In the genomic region with DNA sequence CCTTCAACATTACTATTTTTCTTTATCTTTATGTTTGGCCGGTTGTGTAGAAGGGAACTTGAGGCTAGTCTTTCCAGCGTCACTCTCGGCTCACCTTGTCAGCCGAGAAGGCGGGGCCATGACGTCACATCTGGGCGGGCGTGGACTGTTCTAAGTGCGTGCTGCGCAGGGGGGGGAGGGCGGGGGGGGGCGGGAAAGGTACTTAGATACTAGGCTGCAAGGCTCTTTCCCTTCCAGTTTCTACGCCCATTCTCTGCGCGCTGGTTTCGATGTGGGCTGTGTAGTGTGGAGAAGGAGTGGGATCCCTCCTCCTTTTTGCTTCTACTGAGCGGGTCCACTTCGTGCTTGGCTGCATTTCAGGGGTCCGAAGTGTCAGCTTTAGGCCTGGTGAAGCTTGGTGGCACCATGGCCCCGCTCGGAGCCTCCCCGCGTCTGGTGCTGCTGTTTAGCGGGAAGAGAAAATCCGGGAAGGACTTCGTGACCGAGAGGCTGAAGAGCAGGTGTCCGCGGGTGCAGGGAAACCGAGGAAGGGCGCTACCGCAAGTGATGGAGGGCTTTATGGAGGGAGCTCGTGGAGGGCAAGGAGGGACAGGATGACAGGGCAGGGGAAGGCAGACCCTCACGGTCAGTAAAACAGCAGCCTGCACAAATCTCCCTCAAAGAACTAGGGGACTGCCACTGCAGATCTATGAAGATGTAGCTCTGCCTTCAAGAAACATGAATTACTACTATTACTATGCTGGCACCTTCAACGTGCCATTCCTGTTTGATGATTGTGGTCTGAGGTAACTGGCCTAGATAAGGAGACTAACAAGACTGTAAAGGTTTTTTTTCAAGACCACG, we compare ENCODE assay signal across 8 mouse cellular contexts. TPM values are rescaled to one million over a fixed set of nuclear protein-coding genes. Genes with fewer than 3 reads are reported as not detected.
A peak's percentile ranks its signal among the peaks of the same experiment; 100 is the strongest.
DNase-seq lines count a peak whose midpoint lies in the region; ATAC-seq and TF ChIP-seq lines count a peak whose summit lies in the region.

No protein-coding gene starts in this region.

- H3K9ac ChIP-seq in forebrain, embryonic 12.5 days: peak overlapping the region; percentile 73
- peak overlapping the region; percentile 54 for H3K9ac ChIP-seq in heart, postnatal 0 days (replicated peaks; ENCODE audit: low read depth, low read length)
- peak overlapping the region; percentile 73 for H3K9ac ChIP-seq in liver, embryonic 14.5 days (replicated peaks)
- peak overlapping the region; percentile 68 for H3K9ac ChIP-seq in stomach, embryonic 15.5 days

- H3K27ac ChIP-seq in forebrain, embryonic 12.5 days: peak overlapping the region; percentile 87
- peak overlapping the region; percentile 21 for H3K27ac ChIP-seq in heart, postnatal 0 days (ENCODE audit: low read depth)
- H3K27ac ChIP-seq in liver, embryonic 14.5 days: peak overlapping the region; percentile 54
- peak overlapping the region; percentile 89 for H3K27ac ChIP-seq in stomach, embryonic 15.5 days

- 2% methylated on average over 32 of the region's 36 CpGs for WGBS in forebrain, embryonic 12.5 days
- WGBS in heart, postnatal 0 days: under 1% methylated on average over 36 of the region's 36 CpGs
- under 1% methylated on average over 34 of the region's 36 CpGs for WGBS in liver, embryonic 14.5 days (ENCODE audit: insufficient replicate concordance)
- under 1% methylated on average over 36 of the region's 36 CpGs for WGBS in stomach, embryonic 15.5 days

- H3K4me1 ChIP-seq in E14TG2a.4 (replicated peaks; ENCODE audit: low read depth, low read length): peaks cover 59% of the 10 kb centered on the region
- peaks cover 16% of the 10 kb centered on the region for H3K4me1 ChIP-seq in forebrain, embryonic 12.5 days
- peaks cover 12% of the 10 kb centered on the region for H3K4me1 ChIP-seq in heart, postnatal 0 days (ENCODE audit: control insufficient read depth, insufficient read depth)
- peaks cover 10 to 28% of the 10 kb centered on the region in 2 experiments for H3K4me1 ChIP-seq in liver, embryonic 14.5 days (replicated peaks; ENCODE audit: control insufficient read depth in 2 of 2, insufficient read depth in 2 of 2, low read length in 1 of 2)
- H3K4me1 ChIP-seq in stomach, embryonic 15.5 days: peaks cover 14% of the 10 kb centered on the region

- peak; percentile 93 for DNase-seq in c-Kit-positive CD71-positive TER-119-negative erythroid progenitor cells, embryonic 14.5 days (ENCODE audit: low read depth)
- DNase-seq in heart, postnatal 0 days (ENCODE audit: low spot score): peak; percentile 74
- peak; percentile 95 to 98 for DNase-seq in kidney, postnatal 36 days
- peak; percentile 89 to 91 (median 90) for DNase-seq in liver, embryonic 14.5 days (ENCODE audit: low read depth in 3 of 3, low spot score in 3 of 3)
- DNase-seq in neural tube, embryonic 10.5 days (ENCODE audit: extremely low spot score, low spot score): peak; percentile 94

- no peak for TF ChIP-seq EP300 in heart, postnatal 0 days (IDR thresholded peaks at IDR 0.05; ENCODE audit: low read depth)
- TF ChIP-seq EP300 in liver, embryonic 14.5 days (IDR thresholded peaks at IDR 0.05; ENCODE audit: low read depth): no peak

- H3K4me2 ChIP-seq in forebrain, embryonic 12.5 days: peak overlapping the region; percentile 80
- H3K4me2 ChIP-seq in heart, postnatal 0 days (ENCODE audit: low read depth, low read length): peak overlapping the region; percentile 70
- H3K4me2 ChIP-seq in liver, embryonic 14.5 days (ENCODE audit: low read depth): peak overlapping the region; percentile 68
- H3K4me2 ChIP-seq in stomach, embryonic 15.5 days: peak overlapping the region; percentile 88

- ATAC-seq in forebrain, embryonic 12.5 days (ENCODE audit: low FRiP score): peak; percentile 92
- peak; percentile 93 for ATAC-seq in heart, postnatal 0 days (ENCODE audit: insufficient read depth, low read depth)
- ATAC-seq in liver, embryonic 14.5 days (ENCODE audit: insufficient read depth): peak; percentile 90
- ATAC-seq in stomach, embryonic 15.5 days (ENCODE audit: insufficient read depth, low FRiP score, low read depth): peak; percentile 83

- H3K36me3 ChIP-seq in E14TG2a.4 (ENCODE audit: insufficient read depth, low read length): peaks cover 26% of the 10 kb centered on the region
- peaks cover 12% of the 10 kb centered on the region; the same call in 1 of the 2 replicates for H3K36me3 ChIP-seq in forebrain, embryonic 12.5 days (replicated peaks)
- H3K36me3 ChIP-seq in heart, postnatal 0 days (replicated peaks; ENCODE audit: control insufficient read depth, insufficient read depth, low read length): no peaks in the 10 kb centered on the region
- no peaks in the 10 kb centered on the region for H3K36me3 ChIP-seq in liver, embryonic 14.5 days (replicated peaks; ENCODE audit: control insufficient read depth, insufficient read depth, low read depth)
- no peaks in the 10 kb centered on the region for H3K36me3 ChIP-seq in stomach, embryonic 15.5 days

- no peak for TF ChIP-seq CTCF in E14TG2a.4 (conservative IDR thresholded peaks at IDR 0.05; ENCODE audit: low read length)
- TF ChIP-seq CTCF in heart, postnatal 0 days (IDR thresholded peaks at IDR 0.05; ENCODE audit: low read depth): no peak
- TF ChIP-seq CTCF in liver, embryonic 14.5 days (IDR thresholded peaks at IDR 0.05; ENCODE audit: low read depth): no peak

- no peaks in the 10 kb centered on the region for H3K27me3 ChIP-seq in E14TG2a.4 (ENCODE audit: insufficient read depth, low read length)
- no peaks in the 10 kb centered on the region for H3K27me3 ChIP-seq in forebrain, embryonic 12.5 days
- no peaks in the 10 kb centered on the region for H3K27me3 ChIP-seq in heart, postnatal 0 days (ENCODE audit: control insufficient read depth, insufficient read depth, low read length)
- H3K27me3 ChIP-seq in liver, embryonic 14.5 days (ENCODE audit: control insufficient read depth, insufficient read depth, low read length): no peaks in the 10 kb centered on the region
- no peaks in the 10 kb centered on the region for H3K27me3 ChIP-seq in stomach, embryonic 15.5 days (replicated peaks)

- H3K9me3 ChIP-seq in E14TG2a.4 (ENCODE audit: low read length): no peaks in the 10 kb centered on the region
- H3K9me3 ChIP-seq in forebrain, embryonic 12.5 days: no peaks in the 10 kb centered on the region
- H3K9me3 ChIP-seq in heart, postnatal 0 days (replicated peaks; ENCODE audit: control insufficient read depth, low read length): no peaks in the 10 kb centered on the region
- H3K9me3 ChIP-seq in liver, embryonic 14.5 days (ENCODE audit: control insufficient read depth, low read length): no peaks in the 10 kb centered on the region
- no peaks in the 10 kb centered on the region for H3K9me3 ChIP-seq in stomach, embryonic 15.5 days

- H3K4me3 ChIP-seq in E14TG2a.4 (replicated peaks; ENCODE audit: low read length): peak overlapping the region; percentile 87
- peak overlapping the region; percentile 58 for H3K4me3 ChIP-seq in forebrain, embryonic 12.5 days (replicated peaks)
- peak overlapping the region; percentile 54 for H3K4me3 ChIP-seq in heart, postnatal 0 days (ENCODE audit: low read depth, low read length)
- peak overlapping the region; percentile 73 to 90 for H3K4me3 ChIP-seq in liver, embryonic 14.5 days (ENCODE audit: insufficient read depth in 1 of 2, low read depth in 2 of 2, low read length in 2 of 2)
- H3K4me3 ChIP-seq in stomach, embryonic 15.5 days (replicated peaks): peak overlapping the region; percentile 69

RNA-seq across cellular contexts. Expression of a gene that starts 4.8 kb away (rescaled TPM):
- 65.6 and 66.1 TPM in 2 replicates for polyA plus RNA-seq in forebrain, embryonic 12.5 days (2016; fragmentation: Nextera tagmentation; extraction: Ambion mirVana)
- total RNA-seq in heart, postnatal 0 days (2014; rRNA removed; ENCODE audit: low replicate concordance): 26.2 and 38.0 TPM in 2 replicates
- polyA plus RNA-seq in heart, postnatal 0 days (2015; fragmentation: Nextera tagmentation; extraction: Ambion mirVana): 50.7 and 52.9 TPM in 2 replicates
- 23.4 and 32.2 TPM in 2 replicates for polyA plus RNA-seq in liver, embryonic 14.5 days (2012; rRNA removed)
- polyA plus RNA-seq in liver, embryonic 14.5 days (2014; fragmentation: Nextera tagmentation; extraction: Ambion mirVana): 32.1 and 36.5 TPM in 2 replicates
- polyA plus RNA-seq in stomach, embryonic 15.5 days (2015; fragmentation: Nextera tagmentation; extraction: Ambion mirVana): 55.3 and 60.1 TPM in 2 replicates

RNA-seq across cellular contexts. Expression of a gene that starts 22.7 kb away (rescaled TPM):
- 14.4 and 14.7 TPM in 2 replicates for polyA plus RNA-seq in forebrain, embryonic 12.5 days (2016; fragmentation: Nextera tagmentation; extraction: Ambion mirVana)
- total RNA-seq in heart, postnatal 0 days (2014; rRNA removed; ENCODE audit: low replicate concordance): 73.2 and 81.0 TPM in 2 replicates
- polyA plus RNA-seq in heart, postnatal 0 days (2015; fragmentation: Nextera tagmentation; extraction: Ambion mirVana): 75.7 and 84.4 TPM in 2 replicates
- 2.2 and 3.1 TPM in 2 replicates for polyA plus RNA-seq in liver, embryonic 14.5 days (2012; rRNA removed)
- 2.8 and 3.3 TPM in 2 replicates for polyA plus RNA-seq in liver, embryonic 14.5 days (2014; fragmentation: Nextera tagmentation; extraction: Ambion mirVana)
- 39.9 and 40.1 TPM in 2 replicates for polyA plus RNA-seq in stomach, embryonic 15.5 days (2015; fragmentation: Nextera tagmentation; extraction: Ambion mirVana)

RNA-seq across cellular contexts. Expression of a gene that starts 29.2 kb away (rescaled TPM):
- polyA plus RNA-seq in forebrain, embryonic 12.5 days (2016; fragmentation: Nextera tagmentation; extraction: Ambion mirVana): 47.2 and 48.8 TPM in 2 replicates
- 24.1 and 49.8 TPM in 2 replicates for total RNA-seq in heart, postnatal 0 days (2014; rRNA removed; ENCODE audit: low replicate concordance)
- 9.6 and 10.4 TPM in 2 replicates for polyA plus RNA-seq in heart, postnatal 0 days (2015; fragmentation: Nextera tagmentation; extraction: Ambion mirVana)
- polyA plus RNA-seq in liver, embryonic 14.5 days (2012; rRNA removed): 12.9 and 15.2 TPM in 2 replicates
- polyA plus RNA-seq in liver, embryonic 14.5 days (2014; fragmentation: Nextera tagmentation; extraction: Ambion mirVana): 8.4 and 10.7 TPM in 2 replicates
- polyA plus RNA-seq in stomach, embryonic 15.5 days (2015; fragmentation: Nextera tagmentation; extraction: Ambion mirVana): 35.1 and 37.1 TPM in 2 replicates

RNA-seq across cellular contexts. Expression of a gene that starts 40.9 kb away (rescaled TPM):
- polyA plus RNA-seq in forebrain, embryonic 12.5 days (2016; fragmentation: Nextera tagmentation; extraction: Ambion mirVana): 28.4 and 30.9 TPM in 2 replicates
- 82.1 and 125 TPM in 2 replicates for total RNA-seq in heart, postnatal 0 days (2014; rRNA removed; ENCODE audit: low replicate concordance)
- polyA plus RNA-seq in heart, postnatal 0 days (2015; fragmentation: Nextera tagmentation; extraction: Ambion mirVana): 35.0 and 35.8 TPM in 2 replicates
- polyA plus RNA-seq in liver, embryonic 14.5 days (2012; rRNA removed): 36.9 and 38.8 TPM in 2 replicates
- polyA plus RNA-seq in liver, embryonic 14.5 days (2014; fragmentation: Nextera tagmentation; extraction: Ambion mirVana): 27.5 and 30.6 TPM in 2 replicates
- polyA plus RNA-seq in stomach, embryonic 15.5 days (2015; fragmentation: Nextera tagmentation; extraction: Ambion mirVana): 84.6 and 103 TPM in 2 replicates

RNA-seq across cellular contexts. Expression of a gene that starts 41.0 kb away (rescaled TPM):
- 363 and 395 TPM in 2 replicates for polyA plus RNA-seq in forebrain, embryonic 12.5 days (2016; fragmentation: Nextera tagmentation; extraction: Ambion mirVana)
- total RNA-seq in heart, postnatal 0 days (2014; rRNA removed; ENCODE audit: low replicate concordance): 83.7 and 100 TPM in 2 replicates
- polyA plus RNA-seq in heart, postnatal 0 days (2015; fragmentation: Nextera tagmentation; extraction: Ambion mirVana): 127 and 129 TPM in 2 replicates
- polyA plus RNA-seq in liver, embryonic 14.5 days (2012; rRNA removed): 133 and 172 TPM in 2 replicates
- polyA plus RNA-seq in liver, embryonic 14.5 days (2014; fragmentation: Nextera tagmentation; extraction: Ambion mirVana): 288 and 295 TPM in 2 replicates
- polyA plus RNA-seq in stomach, embryonic 15.5 days (2015; fragmentation: Nextera tagmentation; extraction: Ambion mirVana): 409 and 450 TPM in 2 replicates

Comparison
In these comparisons a context has a peak if more than half of its experiments do, and no peak if none do; other contexts are left out.
1. Peak in every context shown above with its lines: DNase-seq, ATAC-seq, H3K4me3 ChIP-seq and H3K27ac ChIP-seq.
2. H3K27ac ChIP-seq: peak in every context shown above with its lines; median percentile 89 in stomach, embryonic 15.5 days; 87 in forebrain, embryonic 12.5 days; 54 in liver, embryonic 14.5 days; 21 in heart, postnatal 0 days.